Mouse (Mus musculus): ENCODE results near the gene Slc29a1. TPM values are rescaled to one million over a fixed set of nuclear protein-coding genes. Genes with fewer than 3 reads are reported as not detected.
"Not testable (repeated sequence)": the region's sequence is repeated elsewhere in the genome, so short reads cannot be mapped to it uniquely, and the experiment has no call there.

Gene Slc29a1
- polyA plus RNA-seq, 1 experiment from 2014 or later, result 47.9 TPM

- H3K4me3 ChIP-seq, result no peak overlapping the region
- 31% methylated on average over 15 of the region's 15 CpGs for WGBS
- no peaks in the 10 kb centered on the region for H3K9me3 ChIP-seq
- no peaks in the 10 kb centered on the region for H3K27me3 ChIP-seq (replicated peaks)
- no peak; the same call in 1 of the 2 replicates for ATAC-seq (ENCODE audit: low FRiP score, low read depth)
- peak overlapping the region; percentile 36; the same call in 1 of the 2 replicates for H3K4me2 ChIP-seq (replicated peaks)
- H3K36me3 ChIP-seq, result no peaks in the 10 kb centered on the region
- no peak overlapping the region for H3K9ac ChIP-seq
- H3K4me1 ChIP-seq, result peaks cover 9% of the 10 kb centered on the region; the same call in 1 of the 2 replicates
- no peak overlapping the region for H3K27ac ChIP-seq
Observed at GRCm38 (mm10) chr17:45626577-45627134, 27.2 kb upstream of the Slc29a1 start.

- not testable (repeated sequence) for H3K4me3 ChIP-seq; H3K36me3 ChIP-seq; H3K27me3 ChIP-seq (replicated peaks); H3K27ac ChIP-seq; H3K9ac ChIP-seq; ATAC-seq (ENCODE audit: low FRiP score, low read depth); H3K9me3 ChIP-seq; H3K4me2 ChIP-seq (replicated peaks)
- H3K4me1 ChIP-seq, result peaks cover 11% of the 10 kb centered on the region; the same call in 1 of the 2 replicates
- 91% methylated on average over 8 of the region's 8 CpGs for WGBS
Observed at GRCm38 (mm10) chr17:45623425-45623824, 24.0 kb upstream of the Slc29a1 start.

- H3K4me3 ChIP-seq, result no peak overlapping the region
- ATAC-seq (ENCODE audit: low FRiP score, low read depth), result no peak
- H3K4me1 ChIP-seq, result peaks cover 11% of the 10 kb centered on the region; the same call in 1 of the 2 replicates
- no peaks in the 10 kb centered on the region for H3K36me3 ChIP-seq
- peak overlapping the region; percentile 51 for H3K4me2 ChIP-seq (replicated peaks)
- no peaks in the 10 kb centered on the region for H3K9me3 ChIP-seq
- H3K27me3 ChIP-seq (replicated peaks), result no peaks in the 10 kb centered on the region
- 32% methylated on average over 20 of the region's 20 CpGs for whole genome bisulfite sequencing
- H3K27ac ChIP-seq, result no peak overlapping the region
- H3K9ac ChIP-seq, result 0 out of 2 replicates have a peak overlapping the region, but pooled peaks have one; percentile 33
Observed at GRCm38 (mm10) chr17:45619386-45620256, 20.2 kb upstream of the Slc29a1 start.

- Histone ChIP-seq H3K27ac (no peak overlapping the region), H3K4me2 (replicated peaks) (peak overlapping the region; percentile 51), H3K9ac (0 out of 2 replicates have a peak overlapping the region, but pooled peaks have one; percentile 33), H3K36me3 (no peaks in the 10 kb centered on the region), H3K9me3 (no peaks in the 10 kb centered on the region), H3K4me1 (peaks cover 11% of the 10 kb centered on the region; the same call in 1 of the 2 replicates), H3K4me3 (no peak overlapping the region), H3K27me3 (replicated peaks) (no peaks in the 10 kb centered on the region)
- no peak for ATAC-seq (ENCODE audit: low FRiP score, low read depth)
- WGBS, result 11% methylated on average over 8 of the region's 8 CpGs
Observed at GRCm38 (mm10) chr17:45618941-45619385, 19.6 kb upstream of the Slc29a1 start.

GRCm38 (mm10) chr17:45617655-45618054 is 18.2 kb upstream of the Slc29a1 start:
- H3K9me3 ChIP-seq, result no peaks in the 10 kb centered on the region
- ATAC-seq (ENCODE audit: low FRiP score, low read depth), result no peak
- no peaks in the 10 kb centered on the region for H3K36me3 ChIP-seq
- H3K27ac ChIP-seq, result no peak overlapping the region
- H3K27me3 ChIP-seq (replicated peaks), result no peaks in the 10 kb centered on the region
- H3K9ac ChIP-seq, result no peak overlapping the region
- peaks cover 11% of the 10 kb centered on the region; the same call in 1 of the 2 replicates for H3K4me1 ChIP-seq
- WGBS, result 93% methylated on average over 6 of the region's 6 CpGs
- H3K4me2 ChIP-seq (replicated peaks), result no peak overlapping the region
- H3K4me3 ChIP-seq, result no peak overlapping the region

GRCm38 (mm10) chr17:45616679-45617078 is 17.3 kb upstream of the Slc29a1 start:
- no peak for ATAC-seq (ENCODE audit: low FRiP score, low read depth)
- Histone ChIP-seq H3K9me3 (no peaks in the 10 kb centered on the region), H3K27me3 (replicated peaks) (no peaks in the 10 kb centered on the region), H3K36me3 (no peaks in the 10 kb centered on the region), H3K9ac (no peak overlapping the region), H3K4me2 (replicated peaks) (no peak overlapping the region), H3K4me1 (peaks cover 11% of the 10 kb centered on the region; the same call in 1 of the 2 replicates), H3K4me3 (no peak overlapping the region), H3K27ac (no peak overlapping the region)
- WGBS, result 78% methylated on average over 3 of the region's 3 CpGs

GRCm38 (mm10) chr17:45616046-45616650 is 16.7 kb upstream of the Slc29a1 start:
- Histone ChIP-seq H3K4me1 (peaks cover 11% of the 10 kb centered on the region; the same call in 1 of the 2 replicates), H3K27ac (no peak overlapping the region), H3K27me3 (replicated peaks) (no peaks in the 10 kb centered on the region), H3K4me2 (replicated peaks) (no peak overlapping the region), H3K9me3 (no peaks in the 10 kb centered on the region), H3K9ac (no peak overlapping the region), H3K36me3 (no peaks in the 10 kb centered on the region), H3K4me3 (no peak overlapping the region)
- no peak for ATAC-seq (ENCODE audit: low FRiP score, low read depth)
- WGBS, result 68% methylated on average over 4 of the region's 4 CpGs

GRCm38 (mm10) chr17:45612921-45613320 is 13.5 kb upstream of the Slc29a1 start:
- H3K4me3 ChIP-seq, result no peak overlapping the region
- H3K9ac ChIP-seq, result no peak overlapping the region
- no peak for ATAC-seq (ENCODE audit: low FRiP score, low read depth)
- WGBS, result 88% methylated on average over 7 of the region's 7 CpGs
- H3K9me3 ChIP-seq, result no peaks in the 10 kb centered on the region
- no peak overlapping the region for H3K4me2 ChIP-seq (replicated peaks)
- H3K4me1 ChIP-seq, result no peaks in the 10 kb centered on the region
- no peaks in the 10 kb centered on the region for H3K27me3 ChIP-seq (replicated peaks)
- no peaks in the 10 kb centered on the region for H3K36me3 ChIP-seq
- no peak overlapping the region for H3K27ac ChIP-seq

GRCm38 (mm10) chr17:45612008-45612407 is 12.6 kb upstream of the Slc29a1 start:
- H3K4me3 ChIP-seq, result no peak overlapping the region
- no peaks in the 10 kb centered on the region for H3K4me1 ChIP-seq
- H3K9ac ChIP-seq, result no peak overlapping the region
- H3K36me3 ChIP-seq, result no peaks in the 10 kb centered on the region
- no peak for ATAC-seq (ENCODE audit: low FRiP score, low read depth)
- no peak overlapping the region for H3K27ac ChIP-seq
- 88% methylated on average over 8 of the region's 8 CpGs for WGBS
- H3K27me3 ChIP-seq (replicated peaks), result no peaks in the 10 kb centered on the region
- H3K4me2 ChIP-seq (replicated peaks), result no peak overlapping the region
- H3K9me3 ChIP-seq, result no peaks in the 10 kb centered on the region

- H3K4me3 ChIP-seq, result no peak overlapping the region
- no peak overlapping the region for H3K4me2 ChIP-seq (replicated peaks)
- H3K27me3 ChIP-seq (replicated peaks), result no peaks in the 10 kb centered on the region
- no peak for ATAC-seq (ENCODE audit: low FRiP score, low read depth)
- no peak overlapping the region for H3K27ac ChIP-seq
- H3K9me3 ChIP-seq, result no peaks in the 10 kb centered on the region
- H3K4me1 ChIP-seq, result no peaks in the 10 kb centered on the region
- H3K36me3 ChIP-seq, result no peaks in the 10 kb centered on the region
- H3K9ac ChIP-seq, result no peak overlapping the region
- 46% methylated on average over 5 of the region's 5 CpGs for WGBS
Observed at GRCm38 (mm10) chr17:45610144-45610866, 10.9 kb upstream of the Slc29a1 start.

- WGBS, result 89% methylated on average over 4 of the region's 4 CpGs
- ATAC-seq (ENCODE audit: low FRiP score, low read depth), result no peak
Observed at GRCm38 (mm10) chr17:45608396-45608795, 9.0 kb upstream of the Slc29a1 start.

More at GRCm38 (mm10) chr17:45608396-45608795, 9.0 kb upstream of the Slc29a1 start:
- H3K4me1 ChIP-seq, result no peaks in the 10 kb centered on the region
- 0 out of 2 replicates have a peak, but pooled peaks cover 3% of the 10 kb centered on the region for H3K27me3 ChIP-seq (replicated peaks)
- no peak overlapping the region for H3K4me3 ChIP-seq
- no peaks in the 10 kb centered on the region for H3K9me3 ChIP-seq
- H3K4me2 ChIP-seq (replicated peaks), result no peak overlapping the region
- H3K36me3 ChIP-seq, result no peaks in the 10 kb centered on the region
- H3K27ac ChIP-seq, result no peak overlapping the region
- no peak overlapping the region for H3K9ac ChIP-seq

All from neural tube, embryonic 12.5 days (tissue).